Comparison of ENCODE assay signal across 14 mouse cellular contexts in the genomic region with DNA sequence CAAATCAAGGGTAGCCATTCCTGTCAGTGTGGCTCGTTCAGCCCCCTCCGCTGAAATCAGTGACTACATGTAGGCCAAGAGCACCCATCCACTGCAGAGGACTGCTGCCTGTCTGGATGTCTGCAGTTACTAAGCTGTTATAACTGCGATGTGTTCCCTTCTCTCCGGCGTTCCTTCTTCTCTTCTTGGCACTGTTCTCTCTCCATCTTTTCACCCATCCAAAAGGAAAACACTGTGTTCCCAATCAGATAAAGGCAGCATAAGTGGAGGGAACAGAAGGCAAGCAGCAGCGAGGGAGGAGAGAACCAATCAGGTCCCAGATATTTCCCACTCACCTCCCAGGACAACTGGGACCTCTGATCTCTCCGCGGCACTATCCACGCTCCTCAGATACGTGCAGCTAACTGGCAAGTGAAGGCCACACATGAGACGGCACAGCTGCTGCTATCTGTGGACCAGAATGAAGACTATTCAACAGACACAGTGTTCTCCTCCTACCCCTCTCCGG. TPM values are rescaled to one million over a fixed set of nuclear protein-coding genes. Genes with fewer than 3 reads are reported as not detected.
DNase-seq lines count a peak whose midpoint lies in the region; ATAC-seq and TF ChIP-seq lines count a peak whose summit lies in the region.
"Had no signal": no experiment of that assay in that cellular context is flagged by ENCODE, and none has a peak within 500 bp of the region (broad histone marks: within the 10 kb centered on the region; RNA-seq: fewer than 3 reads in every experiment).

No protein-coding gene starts in this region.

- TF ChIP-seq CTCF in intestine, postnatal 0 days (IDR thresholded peaks at IDR 0.05; ENCODE audit: low read depth), result no peak

- no peaks in the 10 kb centered on the region for H3K36me3 ChIP-seq in intestine, embryonic 14.5 days (ENCODE audit: control insufficient read depth, insufficient read depth, low read length)
- H3K36me3 ChIP-seq in intestine, postnatal 0 days (ENCODE audit: control insufficient read depth, insufficient read depth), result no peaks in the 10 kb centered on the region
- no peaks in the 10 kb centered on the region for H3K36me3 ChIP-seq in midbrain, embryonic 14.5 days (ENCODE audit: control insufficient read depth, insufficient read depth, low read length)
- H3K36me3 ChIP-seq in midbrain, embryonic 15.5 days (replicated peaks), result no peaks in the 10 kb centered on the region
- H3K36me3 ChIP-seq in forebrain, embryonic 13.5 days (ENCODE audit: poor library complexity, severe bottlenecking), result no peaks in the 10 kb centered on the region; the same call in 1 of the 2 replicates

- H3K4me2 ChIP-seq in intestine, embryonic 14.5 days (ENCODE audit: low read length), result no peak overlapping the region
- no peak overlapping the region for H3K4me2 ChIP-seq in intestine, postnatal 0 days (replicated peaks; ENCODE audit: low read depth)
- H3K4me2 ChIP-seq in midbrain, embryonic 14.5 days (ENCODE audit: low read length), result no peak overlapping the region
- no peak overlapping the region for H3K4me2 ChIP-seq in midbrain, embryonic 15.5 days
- H3K4me2 ChIP-seq in forebrain, embryonic 13.5 days, result 0 out of 2 replicates have a peak overlapping the region, but pooled peaks have one; percentile 1

- no peak for ATAC-seq in intestine, embryonic 14.5 days (replicated peaks; ENCODE audit: low FRiP score, low TSS enrichment, low read depth)
- no peak for ATAC-seq in intestine, postnatal 0 days
- no peak for ATAC-seq in midbrain, embryonic 14.5 days (ENCODE audit: low FRiP score, low TSS enrichment)
- ATAC-seq in midbrain, embryonic 15.5 days (replicated peaks), result no peak
- peak; percentile 48; the same call in 1 of the 2 replicates for ATAC-seq in forebrain, embryonic 13.5 days

- no peaks in the 10 kb centered on the region for H3K9me3 ChIP-seq in intestine, embryonic 14.5 days (ENCODE audit: control insufficient read depth, low read length)
- no peaks in the 10 kb centered on the region for H3K9me3 ChIP-seq in intestine, postnatal 0 days (ENCODE audit: control insufficient read depth)
- no peaks in the 10 kb centered on the region for H3K9me3 ChIP-seq in midbrain, embryonic 14.5 days (ENCODE audit: control insufficient read depth, low read length)
- no peaks in the 10 kb centered on the region for H3K9me3 ChIP-seq in midbrain, embryonic 15.5 days
- H3K9me3 ChIP-seq in forebrain, embryonic 13.5 days (replicated peaks), result no peaks in the 10 kb centered on the region
- H3K9me3 ChIP-seq: megakaryocyte, embryonic 14.5 days had no signal

- no peaks in the 10 kb centered on the region for H3K27me3 ChIP-seq in intestine, embryonic 14.5 days (replicated peaks; ENCODE audit: control insufficient read depth, insufficient read depth, low read length)
- no peaks in the 10 kb centered on the region for H3K27me3 ChIP-seq in intestine, postnatal 0 days (replicated peaks; ENCODE audit: control insufficient read depth, insufficient read depth, low read length)
- no peaks in the 10 kb centered on the region for H3K27me3 ChIP-seq in midbrain, embryonic 14.5 days (ENCODE audit: control insufficient read depth, insufficient read depth, low read length)
- no peaks in the 10 kb centered on the region for H3K27me3 ChIP-seq in midbrain, embryonic 15.5 days (replicated peaks)
- no peaks in the 10 kb centered on the region for H3K27me3 ChIP-seq in forebrain, embryonic 13.5 days

- no peak overlapping the region for H3K4me3 ChIP-seq in intestine, embryonic 14.5 days (ENCODE audit: low read depth, low read length)
- no peak overlapping the region for H3K4me3 ChIP-seq in intestine, postnatal 0 days (ENCODE audit: low read depth, low read length)
- no peak overlapping the region for H3K4me3 ChIP-seq in midbrain, embryonic 14.5 days (replicated peaks; ENCODE audit: low read depth, low read length)
- H3K4me3 ChIP-seq in midbrain, embryonic 15.5 days, result no peak overlapping the region
- no peak overlapping the region for H3K4me3 ChIP-seq in forebrain, embryonic 13.5 days
- H3K4me3 ChIP-seq: erythroblast, embryonic 14.5 days; megakaryocyte, embryonic 14.5 days; myocyte had no signal

- DNase-seq in intestine, embryonic 14.5 days (ENCODE audit: low spot score), result no peak
- DNase-seq in midbrain, embryonic 14.5 days, result no peak
- peak; percentile 51 to 57 for DNase-seq in layer of hippocampus, postnatal 36 days
- no peak for DNase-seq in cerebellum, postnatal 4 days (ENCODE audit: low spot score in 2 of 2)
- DNase-seq: cerebellum, adult 8-10 months; gastrocnemius, postnatal 14 days; thymus, postnatal 4 days had no signal

- 76% methylated on average over 12 of the region's 12 CpGs for WGBS in intestine, embryonic 14.5 days
- WGBS in intestine, postnatal 0 days, result 76% methylated on average over 12 of the region's 12 CpGs
- WGBS in midbrain, embryonic 14.5 days, result 70% methylated on average over 12 of the region's 12 CpGs
- 68% methylated on average over 12 of the region's 12 CpGs for WGBS in midbrain, embryonic 15.5 days
- WGBS in forebrain, embryonic 13.5 days, result 63% methylated on average over 12 of the region's 12 CpGs

- peak overlapping the region; percentile 74 for H3K27ac ChIP-seq in intestine, embryonic 14.5 days (ENCODE audit: low read depth)
- no peak overlapping the region for H3K27ac ChIP-seq in intestine, postnatal 0 days (ENCODE audit: low read depth, low read length)
- H3K27ac ChIP-seq in midbrain, embryonic 14.5 days (replicated peaks; ENCODE audit: low read depth, low read length), result 0 out of 2 replicates have a peak overlapping the region, but pooled peaks have one; percentile 2
- H3K27ac ChIP-seq in midbrain, embryonic 15.5 days, result no peak overlapping the region
- peak overlapping the region; percentile 64 for H3K27ac ChIP-seq in forebrain, embryonic 13.5 days
- H3K27ac ChIP-seq: kidney, postnatal 0 days had no signal

- no peak overlapping the region for H3K9ac ChIP-seq in intestine, embryonic 14.5 days (ENCODE audit: low read length)
- H3K9ac ChIP-seq in intestine, postnatal 0 days (ENCODE audit: low read depth, low read length), result no peak overlapping the region
- no peak overlapping the region for H3K9ac ChIP-seq in midbrain, embryonic 14.5 days (replicated peaks; ENCODE audit: low read length)
- H3K9ac ChIP-seq in midbrain, embryonic 15.5 days, result no peak overlapping the region
- H3K9ac ChIP-seq in forebrain, embryonic 13.5 days, result no peak overlapping the region

- H3K4me1 ChIP-seq in intestine, embryonic 14.5 days (replicated peaks; ENCODE audit: control insufficient read depth, insufficient read depth, low read length), result peaks cover 19% of the 10 kb centered on the region
- no peaks in the 10 kb centered on the region for H3K4me1 ChIP-seq in intestine, postnatal 0 days (replicated peaks; ENCODE audit: control insufficient read depth, insufficient read depth, low read length)
- H3K4me1 ChIP-seq in midbrain, embryonic 14.5 days (ENCODE audit: control insufficient read depth, insufficient read depth, low read length), result peaks cover 38% of the 10 kb centered on the region
- H3K4me1 ChIP-seq in midbrain, embryonic 15.5 days, result peaks cover 53% of the 10 kb centered on the region
- peaks cover 74% of the 10 kb centered on the region for H3K4me1 ChIP-seq in forebrain, embryonic 13.5 days

RNA-seq across cellular contexts. Expression of a gene that starts 56.4 kb away (rescaled TPM):
- 20.1 and 20.9 TPM in 2 replicates for polyA plus RNA-seq in intestine, embryonic 14.5 days (2014; fragmentation: Nextera tagmentation; extraction: Ambion mirVana)
- polyA plus RNA-seq in intestine, postnatal 0 days (2015; fragmentation: Nextera tagmentation; extraction: Ambion mirVana), result 7.5 and 8.0 TPM in 2 replicates
- 40.1 and 44.6 TPM in 2 replicates for polyA plus RNA-seq in midbrain, embryonic 14.5 days (2014; fragmentation: Nextera tagmentation; extraction: Ambion mirVana)
- 34.5 and 39.2 TPM in 2 replicates for polyA plus RNA-seq in midbrain, embryonic 15.5 days (2015; fragmentation: Nextera tagmentation; extraction: Ambion mirVana)
- polyA plus RNA-seq in forebrain, embryonic 13.5 days (2015; fragmentation: Nextera tagmentation; extraction: Ambion mirVana), result 31.5 and 34.4 TPM in 2 replicates
- total RNA-seq in layer of hippocampus, postnatal 36 days (2021), result 100 to 1,000 TPM; 472 to 547 TPM

Comparison
In these comparisons a context has a peak if more than half of its experiments do, and no peak if none do; other contexts are left out.
1. H3K27ac ChIP-seq: peak in intestine, embryonic 14.5 days (single experiment), midbrain, embryonic 14.5 days (single experiment) and forebrain, embryonic 13.5 days (single experiment); none in intestine, postnatal 0 days (single experiment) and midbrain, embryonic 15.5 days (single experiment).
2. DNase-seq: peak in layer of hippocampus, postnatal 36 days (2 of 2); none in intestine, embryonic 14.5 days (single experiment), midbrain, embryonic 14.5 days (single experiment) and cerebellum, postnatal 4 days (0 of 2).